Mouse (Mus musculus) heart, postnatal 36 days (tissue): Measurements from ENCODE around the gene Secisbp2. TPM values are rescaled to one million over a fixed set of nuclear protein-coding genes. Genes with fewer than 3 reads are reported as not detected.

Experiments used
- DNase-seq, 2 experiments: peaks; one replicate each; pipeline ENCODE4 v3.0.0; 2021 to 2022
- intact Hi-C: fragments of 180-260 bp; cut with DNase I; formaldehyde crosslinking; loops from one replicate; pipeline ENCODE4 v1.15.1; 2025
- total RNA-seq, 2 experiments: library from RNA; stranded (reverse); gene quantifications; 2 replicates each; pipeline ENCODE4 v1.2.3; 2021

The Secisbp2 gene
- total RNA-seq, 2 experiments from 2014 or later: 12.6 to 14.2 TPM

GRCm38 (mm10) chr13:51679332-51679731 lies 27.8 kb downstream of the Secisbp2 start:
- no peak for DNase-seq
- intact Hi-C loops: no loop called here

GRCm38 (mm10) chr13:51681076-51681475 lies 29.6 kb downstream of the Secisbp2 start:
- DNase-seq: no peak
- intact Hi-C loops: no loop called here

- intact Hi-C loops: no loop called here
- DNase-seq: no peak
Measured at GRCm38 (mm10) chr13:51681634-51682033, 30.1 kb downstream of the Secisbp2 start.

GRCm38 (mm10) chr13:51685290-51685966 lies 33.9 kb downstream of the Secisbp2 start:
- no peak for DNase-seq
- intact Hi-C loops: no loop called here

GRCm38 (mm10) chr13:51686966-51687365 lies 35.5 kb downstream of the Secisbp2 start:
- intact Hi-C loops: no loop called here
- DNase-seq: no peak

GRCm38 (mm10) chr13:51688688-51689087 lies 37.2 kb downstream of the Secisbp2 start:
- DNase-seq: no peak
- intact Hi-C loops: no loop called here

GRCm38 (mm10) chr13:51696481-51696880 lies 45.0 kb downstream of the Secisbp2 start:
- no peak for DNase-seq
- intact Hi-C loops: no loop called here

- no peak for DNase-seq
Measured at GRCm38 (mm10) chr13:51697455-51697854, 46.0 kb downstream of the Secisbp2 start.

GRCm38 (mm10) chr13:51697897-51698296 lies 46.4 kb downstream of the Secisbp2 start:
- DNase-seq: no peak
- intact Hi-C loops: no loop called here

More at GRCm38 (mm10) chr13:51697455-51697854, 46.0 kb downstream of the Secisbp2 start:
- intact Hi-C loops: no loop called here

- DNase-seq: no peak
- intact Hi-C loops: no loop called here
Measured at GRCm38 (mm10) chr13:51698318-51698717, 46.8 kb downstream of the Secisbp2 start.

- intact Hi-C loops: no loop called here
- no peak for DNase-seq
Measured at GRCm38 (mm10) chr13:51703893-51704292, 52.4 kb downstream of the Secisbp2 start.

- DNase-seq: no peak
- intact Hi-C loops: no loop called here
Measured at GRCm38 (mm10) chr13:51705882-51706854, 54.7 kb downstream of the Secisbp2 start.

- no peak for DNase-seq
- intact Hi-C loops: no loop called here
Measured at GRCm38 (mm10) chr13:51710738-51711137, 59.2 kb downstream of the Secisbp2 start.

- intact Hi-C loops: no loop called here
- no peak for DNase-seq
Measured at GRCm38 (mm10) chr13:51712022-51712421, 60.5 kb downstream of the Secisbp2 start.

- peak; percentile 42 to 48 for DNase-seq
- intact Hi-C loops: no loop called here
Measured at GRCm38 (mm10) chr13:51716350-51717263, 65.1 kb downstream of the Secisbp2 start.

- intact Hi-C loops: no loop called here
- DNase-seq: no peak
Measured at GRCm38 (mm10) chr13:51719256-51719655, 67.8 kb downstream of the Secisbp2 start.

- intact Hi-C loops: no loop called here
- no peak for DNase-seq
Measured at GRCm38 (mm10) chr13:51720556-51720955, 69.1 kb downstream of the Secisbp2 start.

GRCm38 (mm10) chr13:51723114-51723513 lies 71.6 kb downstream of the Secisbp2 start:
- intact Hi-C loops: no loop called here
- DNase-seq: no peak

GRCm38 (mm10) chr13:51724566-51724965 lies 73.1 kb downstream of the Secisbp2 start:
- no peak for DNase-seq
- intact Hi-C loops: no loop called here

- intact Hi-C loops: loop anchor here (5.0 kb wide), 1 partner anchor 87 kb away; no protein-coding TSS in a partner anchor
- no peak for DNase-seq
Measured at GRCm38 (mm10) chr13:51725446-51725845, 73.9 kb downstream of the Secisbp2 start.
